In genomic region chr4:83385091-83385490, GRCm38 (mm10) we compare ENCODE assay signal across 23 mouse cellular contexts. TPM values are rescaled to one million over a fixed set of nuclear protein-coding genes. Genes with fewer than 3 reads are reported as not detected.
DNase-seq lines count a peak whose midpoint lies in the region; ATAC-seq and TF ChIP-seq lines count a peak whose summit lies in the region.
"Had no signal": no experiment of that assay in that cellular context is flagged by ENCODE, and none has a peak within 500 bp of the region (broad histone marks: within the 10 kb centered on the region; RNA-seq: fewer than 3 reads in every experiment).

No protein-coding gene starts in this region.

- ATAC-seq in cerebellum, adult (ENCODE audit: insufficient number of reproducible peaks, low FRiP score, low TSS enrichment) = no peak
- no peak for ATAC-seq in midbrain, postnatal 0 days (ENCODE audit: low FRiP score)
- ATAC-seq: activated CD4-positive, CD25-positive, alpha-beta regulatory T cell, adult 4 months; CD4-positive, CD25-positive, alpha-beta regulatory T cell, adult 4 months; Patski had no signal

- no peaks in the 10 kb centered on the region for H3K4me1 ChIP-seq in midbrain, postnatal 0 days (ENCODE audit: insufficient read depth, low read length)

- no peaks in the 10 kb centered on the region for H3K27me3 ChIP-seq in midbrain, postnatal 0 days (ENCODE audit: insufficient read depth, low read length)
- H3K27me3 ChIP-seq: CH12.LX, Patski had no signal

- no peak overlapping the region for H3K27ac ChIP-seq in midbrain, postnatal 0 days (ENCODE audit: low read depth, low read length)

- TF ChIP-seq CTCF in midbrain, postnatal 0 days (IDR thresholded peaks at IDR 0.05) = no peak

- DNase-seq in cerebellum, postnatal 10 days = peak; percentile 9
- DNase-seq in heart, adult 11 months = peak; percentile 72
- DNase-seq in heart, postnatal 10 days = no peak
- peak; percentile 65 for DNase-seq in adipocyte (ENCODE audit: low spot score)
- no peak for DNase-seq in midbrain, postnatal 0 days (ENCODE audit: low spot score)
- DNase-seq: adrenal gland, adult 2 months; adrenal gland, adult 8-10 months; adrenal gland, postnatal 10 days; adrenal gland, postnatal 14 days; adrenal gland, postnatal 25 days; adrenal gland, postnatal 36 days; B cell, adult 2 months; cerebellum, adult 11 months; cerebellum, adult 11-12 months; cerebellum, adult 18-20 months; cerebellum, adult 2 months; cerebellum, adult 8-10 months had no signal

- intact Hi-C loops in heart, postnatal 10 days (cut with DNase I) = loop anchor here (10.0 kb wide), 1 partner anchor 190 kb away; no protein-coding TSS in a partner anchor

- no peak overlapping the region for H3K4me3 ChIP-seq in midbrain, postnatal 0 days (ENCODE audit: low read depth, low read length)

- no peak overlapping the region for H3K9ac ChIP-seq in midbrain, postnatal 0 days (replicated peaks; ENCODE audit: low read length, poor library complexity, severe bottlenecking)

- H3K36me3 ChIP-seq in midbrain, postnatal 0 days (ENCODE audit: insufficient read depth, low read length) = no peaks in the 10 kb centered on the region
- H3K36me3 ChIP-seq: G1E had no signal

- no peak overlapping the region for H3K4me2 ChIP-seq in midbrain, postnatal 0 days (ENCODE audit: low read depth, low read length, poor library complexity, severe bottlenecking)

- H3K9me3 ChIP-seq in midbrain, postnatal 0 days (ENCODE audit: low read length) = no peaks in the 10 kb centered on the region; the same call in 1 of the 2 replicates
- H3K9me3 ChIP-seq: G1E had no signal

RNA-seq across cellular contexts. Expression of gene Snapc3, which starts 32.4 kb away (rescaled TPM):
- 10 to 100 TPM; 24.0 to 25.6 TPM for total RNA-seq in heart, postnatal 10 days (2021)
- total RNA-seq in midbrain, postnatal 0 days (2014; rRNA removed) = 38.0 and 40.5 TPM in 2 replicates
- 33.3 and 33.9 TPM in 2 replicates for polyA plus RNA-seq in midbrain, postnatal 0 days (2015; fragmentation: Nextera tagmentation; extraction: Ambion mirVana)

Comparison
In these comparisons a context has a peak if more than half of its experiments do, and no peak if none do; other contexts are left out.
1. DNase-seq: peak in cerebellum, postnatal 10 days (2 of 2), heart, adult 11 months (single experiment) and adipocyte (single experiment); none in heart, postnatal 10 days (0 of 2) and midbrain, postnatal 0 days (single experiment).